Mouse (Mus musculus): Measurements from ENCODE around the gene Baat.
"Not testable (repeated sequence)": the region's sequence is repeated elsewhere in the genome, so short reads cannot be mapped to it uniquely, and the experiment has no call there.

Gene Baat

DNA sequence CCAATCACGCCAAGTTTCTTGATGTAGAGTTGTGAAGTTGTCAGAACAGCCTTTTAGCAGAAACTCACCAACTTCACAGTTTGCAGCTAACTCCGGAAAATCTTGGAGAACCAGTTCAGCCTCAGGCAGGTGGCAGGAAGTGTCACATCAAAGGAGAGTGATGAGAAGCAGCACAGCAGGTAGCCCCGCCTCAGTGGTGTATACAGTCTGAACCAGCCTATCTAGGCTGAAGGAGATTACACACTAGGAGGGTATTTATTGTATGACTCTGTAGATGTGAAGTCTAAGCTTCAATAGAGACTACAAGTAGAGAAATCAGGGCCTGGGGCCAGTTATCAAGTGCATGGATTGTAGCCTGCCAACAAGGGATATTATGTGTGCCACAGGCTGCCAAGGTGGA, 25.5 kb downstream of the Baat start:
- no peak for DNase-seq (ENCODE audit: low spot score)

DNA sequence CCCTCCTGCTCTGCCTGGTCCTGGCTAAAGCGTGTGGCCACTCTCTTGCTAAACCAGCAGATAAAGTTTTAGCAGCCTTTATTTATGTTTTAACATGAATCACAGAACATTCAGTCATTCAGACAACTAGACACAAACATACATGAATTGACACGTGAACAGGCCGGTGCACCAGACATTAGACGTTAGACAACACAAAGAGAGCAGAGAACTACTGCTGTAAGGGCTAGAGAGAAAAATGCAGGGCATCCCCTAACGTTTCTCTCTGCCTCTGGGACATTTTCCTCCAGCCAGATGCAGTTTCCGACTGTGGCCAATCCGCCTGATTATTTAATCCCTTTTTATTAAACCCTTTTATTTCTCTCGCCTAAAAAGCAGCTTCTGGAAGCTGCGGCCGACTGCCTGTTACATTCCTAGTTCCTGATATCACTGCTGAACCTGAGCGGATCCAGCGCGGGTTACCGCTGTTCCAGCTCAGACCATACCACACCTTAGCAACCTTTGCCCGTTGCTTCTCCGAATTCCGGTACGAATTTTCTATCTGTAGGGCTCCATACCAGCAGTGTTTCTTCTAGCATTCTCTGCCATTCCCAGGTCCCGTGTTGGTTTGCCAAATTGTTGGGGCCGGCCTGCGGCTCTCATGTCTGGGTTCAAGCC, 26.1 kb downstream of the Baat start:
- DNase-seq (ENCODE audit: low spot score), result no peak

DNA sequence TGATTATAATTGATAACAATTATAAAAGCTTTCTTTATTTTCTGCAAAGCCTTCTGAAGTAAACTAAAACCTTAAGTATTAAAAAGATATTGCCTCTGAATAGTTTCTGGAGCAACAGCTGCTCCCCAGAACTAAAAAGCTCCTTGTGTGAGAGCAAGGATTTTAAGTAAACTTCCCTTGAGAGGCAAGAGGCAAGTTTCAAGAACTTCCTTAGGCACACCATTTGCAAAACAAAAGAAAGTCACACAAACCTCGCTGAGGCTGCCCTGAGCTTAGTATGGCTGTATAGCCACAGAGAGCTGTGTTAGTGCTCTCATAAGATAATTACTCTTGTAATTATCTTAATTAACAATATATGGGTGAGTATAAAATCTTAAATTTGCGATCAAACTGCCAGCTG, 27.3 kb downstream of the Baat start:
- DNase-seq (ENCODE audit: low spot score), result not testable (repeated sequence)

DNA sequence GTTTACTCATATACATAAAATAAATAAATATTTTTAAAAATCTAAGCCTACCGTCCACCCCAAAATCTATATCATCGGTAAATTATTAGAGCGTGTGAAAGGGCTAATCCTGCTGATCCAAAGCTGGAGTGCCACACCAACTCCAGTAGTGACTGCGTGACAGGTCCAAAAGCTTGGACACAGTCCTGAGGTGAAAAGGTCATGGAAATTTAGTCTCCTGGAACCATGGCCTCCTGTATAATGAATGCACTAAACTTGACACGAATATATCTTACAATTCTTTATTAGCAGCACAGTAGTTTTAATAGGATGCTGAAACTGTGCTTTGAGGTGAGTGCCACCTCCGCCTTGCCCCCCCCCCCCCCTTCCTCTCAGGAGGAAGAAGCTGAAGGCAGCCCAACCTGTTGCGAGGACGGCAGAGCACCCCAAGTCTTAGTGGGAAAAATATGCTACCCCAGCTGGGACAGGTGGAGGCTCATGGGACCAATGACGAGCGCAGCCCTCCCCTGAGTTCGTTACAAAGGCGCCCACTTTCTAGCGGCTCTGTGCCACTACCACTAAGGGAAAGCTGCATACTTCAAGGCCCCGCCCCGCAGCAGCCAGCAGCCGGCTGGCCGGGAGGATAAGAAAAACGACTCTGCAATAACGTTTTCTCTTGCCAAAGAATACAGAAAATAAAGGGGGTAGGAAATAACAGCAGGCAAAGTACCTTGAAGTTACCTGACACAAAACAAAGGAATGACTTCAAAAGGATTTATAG, 28.1 kb downstream of the Baat start:
- DNase-seq (ENCODE audit: low spot score), result no peak

DNA sequence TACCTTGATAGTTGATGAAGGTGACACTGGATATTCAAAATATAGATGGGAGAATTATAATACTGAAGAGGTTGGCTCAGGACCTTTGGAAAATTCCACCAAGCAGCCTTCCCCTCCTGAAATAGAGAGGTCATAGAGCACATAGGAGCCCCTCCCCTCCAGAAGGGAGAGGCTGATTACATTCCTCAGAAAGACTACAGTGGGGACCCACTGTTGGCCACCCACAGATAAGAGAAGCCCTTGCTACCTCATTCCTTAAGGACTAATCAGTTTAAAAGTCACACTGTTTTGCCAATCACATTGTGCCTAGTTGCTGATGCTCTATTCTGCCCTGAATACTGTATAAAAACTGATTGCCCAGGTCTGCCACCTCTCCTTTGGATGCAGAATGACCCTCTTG, 31.8 kb downstream of the Baat start:
- no peak for DNase-seq (ENCODE audit: low spot score)

DNA sequence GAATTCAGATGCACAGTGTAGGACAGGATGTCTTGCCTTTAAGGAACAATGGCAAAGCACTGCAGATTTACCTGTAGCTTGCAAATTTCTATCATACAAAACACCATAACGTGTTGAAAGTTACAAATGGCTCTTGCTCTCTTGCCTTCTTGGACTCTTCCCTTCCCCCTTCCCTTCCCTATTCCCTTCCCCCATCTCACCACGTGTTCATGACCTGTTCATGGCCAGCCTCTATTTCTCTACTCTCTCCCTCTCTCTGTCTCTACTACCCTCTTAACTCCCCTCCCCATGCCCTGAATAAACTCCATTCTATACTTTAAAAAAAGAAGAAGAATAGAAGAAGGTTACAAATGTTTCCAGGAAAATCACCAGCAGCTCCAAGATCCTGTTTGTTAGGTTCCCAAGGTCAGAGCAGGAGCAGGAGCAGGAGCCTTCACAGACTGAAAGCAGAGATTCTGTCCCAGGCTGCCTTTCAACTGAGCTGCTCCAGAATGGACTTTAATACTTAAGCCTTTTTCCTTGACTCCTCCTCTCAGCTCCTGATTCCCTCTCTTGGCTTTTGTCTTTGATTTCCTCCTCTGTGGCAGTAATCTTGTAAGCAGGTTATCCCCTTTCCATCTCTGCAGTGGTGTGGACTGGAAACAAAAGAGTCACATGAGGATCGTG, 32.8 kb downstream of the Baat start, which contains the start of gene Acnat1:
Gene Acnat1, minus strand, starts transcription at position 478 of the 666 bp plus-strand sequence.
- no peak for DNase-seq (ENCODE audit: low spot score)

DNA sequence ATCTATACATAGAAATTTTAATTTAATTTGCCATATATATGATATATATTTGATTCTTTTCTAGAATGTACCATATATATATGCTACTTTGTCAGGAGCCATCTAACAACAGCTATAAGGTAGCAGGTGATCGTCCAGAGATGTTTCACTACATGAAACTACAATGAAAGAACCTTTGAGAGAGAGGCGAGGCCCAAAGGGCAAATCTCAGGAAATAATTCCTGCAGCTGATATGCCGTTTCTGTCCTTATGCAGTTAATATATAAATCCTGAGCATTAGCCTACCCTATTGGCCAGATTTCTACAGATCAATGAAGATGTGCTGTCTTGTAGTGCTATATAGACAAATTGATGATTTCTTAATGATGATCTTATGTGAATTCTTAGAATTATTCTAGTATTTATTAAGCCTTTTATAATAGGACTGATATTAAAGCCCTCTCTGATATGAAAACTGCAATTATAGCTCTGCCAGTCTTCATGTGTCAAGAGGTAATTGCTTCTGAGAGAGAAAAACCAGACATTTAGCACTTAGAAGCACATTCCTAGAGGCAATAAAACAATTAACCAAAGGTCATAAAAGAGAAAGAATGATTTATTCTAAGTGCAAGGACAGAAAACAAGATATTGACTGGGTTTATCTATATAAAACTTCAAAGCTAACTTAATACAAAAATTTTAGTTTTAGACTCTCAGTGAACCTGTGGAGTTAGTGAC, 36.8 kb downstream of the Baat start:
- DNase-seq (ENCODE audit: low spot score), result no peak

DNA sequence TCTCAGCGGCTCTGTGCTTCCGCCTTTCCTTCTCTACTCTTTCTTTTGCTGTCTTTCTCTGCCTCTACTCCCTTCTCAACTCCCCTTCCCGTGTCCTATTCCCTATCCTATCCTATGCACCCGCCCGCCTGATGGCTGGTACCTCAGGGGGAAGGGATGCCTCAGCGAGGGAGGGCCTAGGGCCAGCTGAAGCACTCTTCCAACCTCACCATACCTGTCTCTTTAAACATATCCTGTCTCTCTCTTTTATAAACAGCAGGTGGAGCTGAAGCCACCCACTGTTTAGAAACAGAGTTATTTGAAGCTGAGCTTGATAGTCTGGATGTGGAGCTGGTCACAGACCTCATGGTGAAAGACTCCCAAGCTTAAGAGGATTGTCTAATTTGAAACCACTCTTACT, 39.0 kb downstream of the Baat start:
- DNase-seq (ENCODE audit: low spot score), result no peak

DNA sequence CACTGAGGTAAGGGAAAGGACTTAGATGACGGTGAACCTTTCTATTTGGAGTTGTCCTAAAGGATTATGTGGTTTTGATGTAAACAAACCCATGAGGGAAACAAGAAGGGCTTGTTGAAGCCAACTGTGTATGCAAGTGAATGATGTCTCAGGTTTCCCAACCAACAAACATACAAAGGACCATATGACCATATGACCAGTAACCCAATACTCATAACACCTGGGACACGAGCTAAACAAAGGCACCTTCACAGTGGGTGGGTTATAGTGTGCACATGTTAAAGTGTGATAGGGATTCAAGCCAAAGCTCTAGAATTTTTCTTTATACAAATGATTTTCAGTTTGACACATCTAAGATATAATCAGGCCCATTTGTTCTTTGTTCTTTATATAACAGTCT, 50.2 kb downstream of the Baat start:
- no peak for DNase-seq (ENCODE audit: low spot score)

DNA sequence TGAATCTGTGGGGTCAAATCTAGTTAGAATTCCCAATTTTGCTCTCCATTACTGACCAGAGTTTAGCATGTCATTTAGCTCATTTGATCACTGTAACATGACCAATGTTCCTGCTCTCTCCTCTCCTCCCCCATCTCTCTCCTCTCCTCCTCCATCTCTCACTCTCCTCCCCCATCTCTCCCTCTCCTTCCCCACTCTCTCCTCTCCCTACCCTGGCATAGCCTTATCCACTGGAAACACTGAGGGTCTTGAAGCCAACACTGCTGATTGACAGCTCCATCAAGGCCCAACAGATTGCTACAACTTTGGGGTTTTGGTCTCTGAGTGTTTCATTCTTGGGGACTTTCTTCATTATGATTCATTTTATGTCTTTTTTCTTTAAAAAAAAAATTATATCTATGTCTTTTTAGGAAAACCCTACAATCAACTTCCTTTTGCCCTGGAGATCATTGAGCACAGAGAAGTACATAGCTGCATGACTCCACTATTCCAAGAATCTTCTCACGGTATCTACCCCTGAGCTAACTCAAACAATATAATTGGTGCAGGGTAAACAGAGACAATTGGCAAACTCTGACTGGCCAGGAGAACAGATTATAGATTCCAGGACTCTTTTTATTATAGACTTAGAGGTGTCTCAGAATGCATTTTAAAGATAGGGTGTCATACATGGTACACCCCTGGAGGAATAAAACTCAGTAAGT, 54.4 kb downstream of the Baat start:
- no peak for DNase-seq (ENCODE audit: low spot score)

DNA sequence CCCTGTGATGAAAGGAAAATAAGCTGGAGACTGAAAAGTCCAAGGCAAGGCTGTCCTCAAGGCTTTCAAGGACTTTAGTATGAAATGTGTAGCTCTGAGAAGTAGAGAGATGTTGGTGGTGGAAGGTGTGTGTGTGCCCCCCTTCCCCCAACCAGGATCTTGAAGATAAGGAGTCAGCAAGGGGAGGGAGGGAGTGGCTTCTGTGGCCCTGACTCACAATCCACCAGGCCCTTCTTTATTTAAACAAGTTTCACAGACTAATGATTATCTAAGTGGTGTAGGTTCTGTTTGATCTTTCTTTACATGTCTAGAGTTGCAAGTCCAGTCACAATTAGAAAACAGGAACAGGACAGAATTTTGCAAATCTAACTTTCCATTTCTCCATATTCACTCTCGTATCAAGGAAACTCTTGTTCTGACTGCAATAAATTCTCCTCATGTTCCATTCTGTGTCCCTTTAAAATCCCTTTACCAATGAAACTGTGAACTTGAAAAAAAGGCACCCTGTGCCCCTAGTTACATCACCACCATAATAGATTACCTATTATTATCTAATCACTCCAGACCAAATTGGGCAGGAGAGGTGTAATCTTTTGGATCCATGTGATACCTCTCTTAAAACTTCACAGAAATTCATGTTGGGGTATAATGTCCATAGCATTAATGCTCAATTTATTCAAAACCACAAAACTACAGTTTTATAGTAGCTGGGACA, 55.1 kb downstream of the Baat start:
- not testable (repeated sequence) for DNase-seq (ENCODE audit: low spot score)

Measured in urinary bladder, postnatal 10 days (tissue).